Mouse (Mus musculus) layer of hippocampus, postnatal 36 days (tissue): Measurements from ENCODE around the gene Gm15319. TPM values are rescaled to one million over a fixed set of nuclear protein-coding genes. Genes with fewer than 3 reads are reported as not detected.
"Not testable (repeated sequence)": the region's sequence is repeated elsewhere in the genome, so short reads cannot be mapped to it uniquely, and the experiment has no call there.

Experiments
- DNase-seq, 2 experiments: peaks; one replicate each; pipeline ENCODE4 v3.0.0; 2022
- total RNA-seq, 2 experiments: library from RNA; stranded (reverse); gene quantifications; 2 replicates each; pipeline ENCODE4 v1.2.3; 2021

Gene Gm15319
- total RNA-seq, 2 experiments from 2014 or later, result 0.72 to 1.8 TPM

- peak in 1 of 2 experiments; percentile 57 for DNase-seq
These were observed 65.0 kb downstream of the Gm15319 start for GRCm38 (mm10) chr8:20297939-20298505.

- DNase-seq, result peak; percentile 62 to 79
These were observed 66.0 kb downstream of the Gm15319 start for GRCm38 (mm10) chr8:20296803-20297702.

DNA sequence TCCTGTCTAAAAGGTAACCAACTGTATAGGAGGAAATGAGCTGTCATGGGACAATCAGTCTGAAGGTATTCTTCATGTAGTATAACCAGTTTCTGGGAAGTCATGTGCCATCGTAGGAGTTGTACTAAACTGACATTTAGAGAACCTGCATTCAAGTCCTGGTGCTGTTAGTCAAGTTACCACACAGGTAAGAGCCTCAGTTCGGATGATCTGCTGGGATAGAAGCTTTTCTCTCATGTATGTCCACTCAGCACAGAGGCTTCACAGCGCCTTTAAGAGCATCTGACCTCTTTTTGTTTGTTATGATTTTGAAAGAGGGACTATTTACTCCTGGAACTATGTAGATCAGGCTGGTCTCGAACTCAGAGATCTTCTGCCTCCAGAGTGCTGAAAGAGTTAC is 67.1 kb downstream of the Gm15319 start:
- DNase-seq, result not testable (repeated sequence)

DNA sequence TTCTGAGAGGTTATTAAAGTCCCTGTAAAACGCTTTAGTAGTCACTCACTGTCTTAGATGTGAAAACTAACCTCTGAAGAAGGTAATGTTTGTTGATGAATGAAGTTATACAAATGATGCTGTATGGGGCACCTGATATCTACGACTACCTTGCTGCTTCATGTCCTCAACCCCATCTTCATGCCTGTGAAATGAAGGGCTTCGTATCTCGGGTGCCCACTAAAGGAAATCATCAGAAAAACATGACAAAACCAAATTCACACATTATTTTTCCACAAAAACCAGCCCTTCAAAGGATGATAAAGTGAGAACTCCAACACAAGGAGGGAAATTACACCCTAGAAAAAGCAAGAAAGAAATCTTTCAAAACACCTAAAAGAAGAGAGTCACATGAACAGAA is 68.2 kb downstream of the Gm15319 start:
- DNase-seq, result not testable (repeated sequence)

DNA sequence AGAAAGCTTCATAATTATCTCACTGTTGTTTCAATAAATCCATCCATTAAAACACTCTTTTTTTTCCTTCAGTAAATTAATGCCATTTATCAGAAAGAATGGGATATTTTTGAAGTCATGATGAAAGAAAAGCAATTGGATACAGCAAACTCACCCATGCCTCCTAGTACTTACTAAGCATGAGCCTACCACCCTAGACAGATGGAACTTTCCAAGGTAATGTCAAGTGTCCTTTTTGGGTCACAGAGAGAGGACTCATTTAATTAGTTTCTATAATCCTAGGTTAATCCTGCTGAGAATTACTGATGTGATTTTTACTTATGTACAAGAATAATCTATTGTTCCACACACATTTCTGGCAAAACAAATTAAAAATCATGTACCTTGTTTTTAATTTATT is 69.0 kb downstream of the Gm15319 start:
- not testable (repeated sequence) for DNase-seq

DNA sequence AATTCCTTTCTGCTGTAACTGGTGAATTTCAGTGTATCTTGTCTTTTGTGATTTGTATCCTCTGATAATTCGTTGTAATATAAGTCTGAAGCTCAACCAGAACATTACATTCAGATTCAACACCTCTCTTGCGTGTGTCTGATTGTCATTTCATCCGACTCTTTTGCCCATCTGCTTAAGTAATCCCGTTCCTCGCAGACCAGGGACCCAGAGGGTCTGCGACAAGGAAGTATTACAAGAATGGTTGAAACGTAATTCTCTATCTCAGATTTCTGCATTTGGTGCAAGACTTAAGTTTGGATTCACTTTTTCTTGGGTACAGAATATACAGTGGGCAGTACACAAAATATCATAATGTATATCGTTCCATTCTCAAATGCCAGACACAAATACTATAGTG is 73.0 kb downstream of the Gm15319 start:
- DNase-seq, result not testable (repeated sequence)

DNA sequence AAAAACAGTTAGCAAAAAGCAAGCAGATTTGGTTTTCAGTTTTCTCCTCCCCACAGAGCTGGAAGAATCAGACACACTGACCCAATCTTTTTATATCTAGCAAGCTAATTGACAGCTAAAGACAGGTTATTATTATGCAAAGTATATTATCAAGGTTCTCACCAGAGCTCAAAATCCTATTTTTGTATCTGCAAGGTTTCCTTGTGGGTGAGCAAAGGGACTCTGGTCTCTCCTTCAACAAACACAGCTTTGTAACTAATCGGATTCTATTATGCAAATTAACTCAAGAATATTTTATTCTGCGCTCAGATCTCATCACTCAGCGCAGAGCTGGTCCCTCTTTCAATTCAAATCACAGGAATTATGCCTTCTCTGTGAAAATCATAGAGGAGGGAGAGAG is 74.1 kb downstream of the Gm15319 start:
- not testable (repeated sequence) for DNase-seq

DNA sequence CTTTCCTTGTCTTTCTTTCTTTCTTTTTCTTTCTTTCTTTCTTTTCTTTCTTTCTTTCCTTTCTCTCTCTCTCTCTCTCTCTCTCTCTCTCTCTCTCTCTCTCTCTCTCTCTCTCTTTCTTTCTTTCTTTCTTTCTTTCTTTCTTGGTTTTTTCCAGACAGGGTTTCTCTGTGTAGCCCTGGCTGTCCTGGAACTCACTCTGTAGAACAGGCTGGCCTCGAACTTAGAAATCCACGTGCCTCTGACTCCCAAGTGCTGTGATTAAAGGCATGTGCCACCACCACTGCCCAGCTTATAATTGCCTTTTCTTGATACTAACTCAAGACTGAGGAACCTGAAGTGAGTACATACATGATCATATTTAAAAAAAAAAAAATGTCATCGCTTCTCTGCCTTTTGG is 75.3 kb downstream of the Gm15319 start:
- DNase-seq, result not testable (repeated sequence)
